Mouse (Mus musculus): ENCODE data around the gene Wiz. TPM values are rescaled to one million over a fixed set of nuclear protein-coding genes. Genes with fewer than 3 reads are reported as not detected.

Wiz gene
- total RNA-seq, 2 experiments from 2014 or later: 32.6 to 34.3 TPM

- DNase-seq (ENCODE audit: low spot score in 2 of 2): peak; percentile 82 to 94
Observed at GRCm38 (mm10) chr17:32350382-32350983, 38.8 kb downstream of the Wiz start, which contains the start of gene Akap8l. TSS of gene Akap8l (minus strand) at chr17:32350607.

- DNase-seq (ENCODE audit: low spot score in 2 of 2): no peak
Observed at GRCm38 (mm10) chr17:32349851-32350381, 39.3 kb downstream of the Wiz start.

- DNase-seq (ENCODE audit: low spot score in 2 of 2): no peak
Observed at GRCm38 (mm10) chr17:32349037-32349732, 40.1 kb downstream of the Wiz start.

GRCm38 (mm10) chr17:32348406-32348805, 40.8 kb downstream of the Wiz start:
- no peak for DNase-seq (ENCODE audit: low spot score in 2 of 2)

GRCm38 (mm10) chr17:32341102-32341501, 48.1 kb downstream of the Wiz start:
- DNase-seq (ENCODE audit: low spot score in 2 of 2): no peak

- no peak for DNase-seq (ENCODE audit: low spot score in 2 of 2)
Observed at GRCm38 (mm10) chr17:32340110-32340509, 49.1 kb downstream of the Wiz start.

- DNase-seq (ENCODE audit: low spot score in 2 of 2): no peak
Observed at GRCm38 (mm10) chr17:32335869-32336268, 53.4 kb downstream of the Wiz start.

GRCm38 (mm10) chr17:32334921-32335320, 54.3 kb downstream of the Wiz start:
- DNase-seq (ENCODE audit: low spot score in 2 of 2): no peak

- DNase-seq (ENCODE audit: low spot score in 2 of 2): no peak
Observed at GRCm38 (mm10) chr17:32333675-32334303, 55.5 kb downstream of the Wiz start.

- DNase-seq (ENCODE audit: low spot score in 2 of 2): no peak
Observed at GRCm38 (mm10) chr17:32327501-32327900, 61.7 kb downstream of the Wiz start.

GRCm38 (mm10) chr17:32322809-32323208, 66.4 kb downstream of the Wiz start:
- no peak for DNase-seq (ENCODE audit: low spot score in 2 of 2)

GRCm38 (mm10) chr17:32321836-32322235, 67.4 kb downstream of the Wiz start:
- no peak for DNase-seq (ENCODE audit: low spot score in 2 of 2)

GRCm38 (mm10) chr17:32321390-32321734, 67.9 kb downstream of the Wiz start:
- DNase-seq (ENCODE audit: low spot score in 2 of 2): no peak

- peak; percentile 90 to 97 for DNase-seq (ENCODE audit: low spot score in 2 of 2)
Observed at GRCm38 (mm10) chr17:32320597-32321389, 68.4 kb downstream of the Wiz start, which contains the start of gene Akap8. TSS of gene Akap8 (minus strand) at chr17:32321238.

GRCm38 (mm10) chr17:32319950-32320349, 69.3 kb downstream of the Wiz start:
- DNase-seq (ENCODE audit: low spot score in 2 of 2): no peak

- DNase-seq (ENCODE audit: low spot score in 2 of 2): no peak
Observed at GRCm38 (mm10) chr17:32317708-32318107, 71.5 kb downstream of the Wiz start.

GRCm38 (mm10) chr17:32317032-32317431, 72.2 kb downstream of the Wiz start:
- no peak for DNase-seq (ENCODE audit: low spot score in 2 of 2)

GRCm38 (mm10) chr17:32315560-32315959, 73.7 kb downstream of the Wiz start:
- no peak for DNase-seq (ENCODE audit: low spot score in 2 of 2)

- no peak for DNase-seq (ENCODE audit: low spot score in 2 of 2)
Observed at GRCm38 (mm10) chr17:32313892-32314291, 75.3 kb downstream of the Wiz start.

GRCm38 (mm10) chr17:32312801-32313200, 76.4 kb downstream of the Wiz start:
- DNase-seq (ENCODE audit: low spot score in 2 of 2): no peak

GRCm38 (mm10) chr17:32307963-32308362, 81.3 kb downstream of the Wiz start:
- DNase-seq (ENCODE audit: low spot score in 2 of 2): no peak

All from gastrocnemius, postnatal 4 days (tissue).